Mouse (Mus musculus): ENCODE data around the gene Mtss1l.

DNA sequence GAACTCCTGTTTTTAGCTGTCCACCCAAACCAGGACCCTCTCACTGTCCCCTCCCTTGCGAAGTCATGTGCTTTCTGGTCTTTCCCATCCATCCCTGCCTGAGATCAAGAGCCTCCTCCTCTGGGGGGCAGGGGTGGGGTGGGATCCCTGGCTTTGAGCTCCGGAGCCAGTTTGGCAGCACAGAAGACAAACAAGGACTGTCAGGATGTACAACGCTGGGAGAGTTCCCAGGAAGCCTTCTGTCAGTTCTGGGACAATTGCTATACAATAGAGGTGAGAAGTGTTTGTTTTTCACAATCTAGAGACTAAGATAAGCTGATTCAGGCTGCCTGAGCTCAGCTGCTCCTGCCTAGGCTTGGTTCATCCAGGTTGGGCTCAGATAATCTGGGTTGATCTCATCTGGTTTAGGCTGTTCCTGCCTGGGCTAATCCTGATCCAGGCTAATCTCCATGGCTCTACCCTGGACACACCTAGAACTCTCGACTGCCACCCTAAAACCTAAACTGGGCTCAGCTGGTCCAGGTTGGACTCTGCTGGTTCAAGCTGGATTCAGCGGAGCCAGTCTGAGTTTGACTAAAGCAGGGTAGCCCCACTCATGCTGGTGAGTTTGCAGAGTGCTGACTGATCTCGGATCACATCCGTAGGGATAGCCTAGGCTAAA, 39.1 kb downstream of the Mtss1l start:
- no peak for TF ChIP-seq EP300 (IDR thresholded peaks at IDR 0.05; ENCODE audit: low read depth)
- TF ChIP-seq CTCF (IDR thresholded peaks at IDR 0.05; ENCODE audit: low read depth), result no peak
